Mouse (Mus musculus) adrenal gland, postnatal 36 days (tissue): ENCODE measurements around the gene Ubqln1. TPM values are rescaled to one million over a fixed set of nuclear protein-coding genes. Genes with fewer than 3 reads are reported as not detected.
A peak's percentile ranks its signal among the peaks of the same experiment; 100 is the strongest.

Source experiments
- DNase-seq, 2 experiments: peaks; one replicate each; pipeline ENCODE4 v3.0.0; 2021; ENCODE audit warnings: mixed read lengths in 1 of 2
- long read RNA-seq, 2 experiments: library from polyadenylated mRNA; stranded (forward); transcript quantifications; one replicate each; pipeline ENCODE4 v2.0.0; 2021; ENCODE audit warnings: borderline sequencing depth in 2 of 2
- total RNA-seq, 2 experiments: library from RNA; stranded (reverse); gene quantifications; 2 replicates each; pipeline ENCODE4 v1.2.3; 2021

Ubqln1 gene
- total RNA-seq = 100 to 1,000 TPM; 123 to 141 TPM
- long read RNA-seq, experiment 1, transcript Ubqln1-202 (10 exons, 3,561 nt) = major isoform, 50 of 79 reads
- long read RNA-seq, experiment 1, transcript Ubqln1-201 (11 exons, 3,686 nt) = minor isoform, 8 of 79 reads
- long read RNA-seq, experiment 1, partial matches to known transcripts = 11 of 79 reads
- long read RNA-seq, experiment 1, other reads (novel, unspliced or antisense) = 10 of 79 reads
- long read RNA-seq, experiment 2, transcript Ubqln1-202 (10 exons, 3,561 nt) = major isoform, 24 of 45 reads
- long read RNA-seq, experiment 2, transcript Ubqln1-201 (11 exons, 3,686 nt) = minor isoform, 12 of 45 reads
- long read RNA-seq, experiment 2, partial matches to known transcripts = 1 of 45 reads
- long read RNA-seq, experiment 2, other reads (novel, unspliced or antisense) = 8 of 45 reads

DNA sequence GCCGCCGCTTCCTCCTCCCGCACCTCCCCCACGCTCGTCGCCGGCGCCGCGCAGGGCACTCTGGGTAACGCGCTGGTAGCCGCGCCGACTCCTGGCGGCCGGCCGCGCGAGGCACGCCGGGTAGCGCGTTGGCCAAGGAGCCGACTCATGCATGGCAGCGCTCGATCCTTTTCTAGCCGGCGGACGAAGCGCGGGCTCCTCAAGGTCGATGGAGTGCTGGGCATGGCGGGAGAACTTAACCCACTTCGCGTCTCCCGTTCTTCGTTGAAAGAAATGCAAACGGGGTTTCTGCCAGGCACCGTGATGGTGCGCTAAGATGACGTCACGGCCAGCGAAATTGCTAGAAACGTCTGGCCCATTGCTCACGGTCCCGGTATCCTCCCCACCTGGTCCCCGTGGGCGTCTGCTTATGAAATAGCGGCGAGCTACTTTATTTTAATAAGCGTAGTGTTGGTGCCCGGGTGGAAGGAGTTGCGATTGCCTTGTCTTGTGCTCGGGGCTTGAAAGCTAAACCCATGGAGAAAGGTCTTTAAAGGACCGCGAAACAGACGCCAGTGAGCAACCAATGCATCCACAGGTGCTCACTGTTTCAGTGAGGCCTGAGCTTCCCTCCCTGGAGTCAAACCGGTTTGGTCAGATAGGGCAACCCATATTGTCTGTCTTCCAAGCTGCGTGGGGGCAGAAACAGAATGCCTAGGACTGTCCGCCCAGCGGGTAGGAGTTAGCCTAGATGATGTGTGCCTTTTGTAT is at the start of gene Ubqln1:
Ubqln1 (minus strand) TSS at position 62 of the 750 bp plus-strand sequence.
- peak; percentile 91 to 94 for DNase-seq

DNA sequence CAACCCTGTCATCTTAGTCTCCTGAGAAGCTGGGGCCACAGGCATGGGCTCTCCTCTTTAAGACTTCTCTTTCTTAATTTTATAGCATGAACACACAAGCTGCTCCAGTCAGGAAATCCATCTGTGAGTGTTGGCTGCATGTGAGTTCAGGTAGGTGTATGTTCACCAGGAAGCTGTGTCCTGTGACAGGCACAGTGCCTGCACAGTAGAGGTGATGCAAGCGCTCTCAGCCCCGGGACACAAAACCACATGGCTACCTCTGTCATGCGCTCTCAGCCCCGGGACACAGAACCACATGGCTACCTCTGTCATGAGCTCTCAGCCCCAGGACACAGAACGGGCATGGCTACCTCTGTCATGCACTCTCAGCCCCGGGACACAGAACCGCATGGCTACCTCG is 48.1 kb upstream of the Ubqln1 start:
- DNase-seq = no peak

GRCm38 (mm10) chr13:58261674-58262073 is 46.2 kb upstream of the Ubqln1 start:
- DNase-seq = peak in 1 of 2 experiments; percentile 24

- DNase-seq = no peak
Observed at GRCm38 (mm10) chr13:58253268-58253667, 37.8 kb upstream of the Ubqln1 start.

- DNase-seq = no peak
Observed at GRCm38 (mm10) chr13:58248957-58249356, 33.5 kb upstream of the Ubqln1 start.

DNA sequence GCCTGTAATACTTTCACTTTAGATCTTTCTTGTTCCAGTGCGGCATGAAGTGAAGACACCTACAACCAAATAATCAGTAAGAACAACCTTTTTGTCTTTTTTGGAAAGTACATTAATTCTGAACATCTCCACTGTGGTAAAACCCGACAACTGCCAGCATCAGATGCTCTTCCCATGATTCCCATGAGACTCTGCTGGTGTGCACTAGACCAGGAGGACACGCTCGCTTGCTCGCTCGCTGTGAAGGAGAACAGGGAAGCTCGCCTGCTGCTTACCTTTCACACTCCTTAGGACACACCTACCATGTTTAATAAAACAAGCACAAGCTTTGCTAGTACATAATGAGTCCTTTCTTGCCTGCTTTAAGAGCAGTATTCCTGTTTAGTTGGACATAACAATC is 21.1 kb upstream of the Ubqln1 start:
- no peak for DNase-seq

- peak; percentile 64 to 68 for DNase-seq
Observed at GRCm38 (mm10) chr13:58232611-58233010, 17.2 kb upstream of the Ubqln1 start.

DNA sequence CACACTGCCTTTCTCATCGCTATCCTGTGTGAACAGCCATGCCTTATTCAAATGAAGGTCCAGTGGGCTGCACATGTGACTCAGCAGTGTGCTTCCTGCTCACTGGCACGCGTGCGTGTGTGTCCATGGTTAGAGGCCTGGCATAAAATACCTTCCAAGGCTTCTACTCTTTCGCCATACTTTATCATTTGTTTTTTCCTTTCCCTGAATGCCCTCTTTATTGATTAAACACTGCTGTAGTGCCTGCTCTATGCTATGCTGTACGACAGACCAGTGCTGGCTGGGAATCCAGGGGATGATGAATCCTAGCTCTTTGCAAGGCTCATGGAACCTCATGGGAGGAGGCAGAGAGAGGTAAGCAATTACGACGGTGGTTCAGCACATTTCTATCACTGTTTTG is 16.6 kb upstream of the Ubqln1 start:
- DNase-seq = no peak

GRCm38 (mm10) chr13:58228624-58229023 is 13.2 kb upstream of the Ubqln1 start:
- no peak for DNase-seq

DNA sequence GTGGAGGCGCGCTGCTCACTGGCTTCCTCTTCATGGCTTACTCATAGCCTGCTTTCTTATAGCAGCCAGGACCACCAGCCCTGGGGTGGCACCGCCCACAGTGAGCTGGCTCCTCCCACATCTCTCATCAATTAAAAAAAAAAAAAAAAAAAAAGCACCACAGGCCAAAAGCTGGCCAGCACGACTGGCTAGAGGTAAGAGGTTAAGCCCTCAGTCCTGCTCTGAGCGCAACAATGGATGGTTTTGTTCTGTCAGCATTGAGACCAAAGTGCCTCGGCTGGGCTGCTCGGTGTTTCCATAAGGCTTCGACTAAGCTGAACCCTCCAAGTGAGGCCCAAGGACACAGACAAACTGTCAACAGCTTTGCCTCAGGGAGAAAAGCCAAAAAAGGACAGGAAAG is 10.2 kb upstream of the Ubqln1 start:
- peak in 1 of 2 experiments; percentile 7 for DNase-seq

DNA sequence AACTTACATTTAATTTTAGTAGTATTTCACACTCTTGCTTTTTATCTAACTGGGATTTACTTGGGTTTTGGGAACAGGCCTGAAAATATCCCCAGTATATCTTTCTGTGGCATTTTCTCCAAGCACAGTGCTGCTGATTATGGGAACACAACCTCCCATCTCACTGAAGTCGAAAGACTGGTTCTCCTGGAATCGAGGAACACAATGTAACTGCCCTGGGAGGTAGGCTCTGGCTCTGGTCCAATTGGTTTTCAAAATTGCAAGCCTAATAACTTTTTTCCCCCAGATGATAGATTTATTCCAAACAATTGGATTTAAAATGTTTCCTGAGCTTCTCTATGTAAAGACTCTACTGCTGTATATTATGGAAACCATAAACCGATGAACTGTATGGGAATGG is 4.8 kb upstream of the Ubqln1 start:
- no peak for DNase-seq

DNA sequence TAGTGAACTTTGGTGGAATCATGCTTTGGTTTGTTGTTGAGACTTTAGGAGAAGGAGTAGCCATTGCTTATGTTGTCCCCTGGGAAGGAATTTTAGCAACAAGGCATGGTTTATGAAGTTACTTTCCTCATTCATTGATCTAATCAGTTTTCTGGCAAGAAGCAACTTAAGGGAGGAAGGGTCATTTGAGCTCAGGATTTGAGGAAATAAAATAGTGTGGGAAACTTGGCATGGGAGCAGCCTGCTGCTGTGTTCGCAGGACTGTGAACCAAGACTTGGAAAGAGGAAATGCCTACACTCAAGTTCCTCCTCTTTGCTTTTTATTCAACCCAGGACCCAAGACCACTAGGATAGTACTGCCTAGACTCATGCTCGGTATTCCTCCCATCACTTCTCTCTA is 2.1 kb upstream of the Ubqln1 start:
- DNase-seq = no peak

DNA sequence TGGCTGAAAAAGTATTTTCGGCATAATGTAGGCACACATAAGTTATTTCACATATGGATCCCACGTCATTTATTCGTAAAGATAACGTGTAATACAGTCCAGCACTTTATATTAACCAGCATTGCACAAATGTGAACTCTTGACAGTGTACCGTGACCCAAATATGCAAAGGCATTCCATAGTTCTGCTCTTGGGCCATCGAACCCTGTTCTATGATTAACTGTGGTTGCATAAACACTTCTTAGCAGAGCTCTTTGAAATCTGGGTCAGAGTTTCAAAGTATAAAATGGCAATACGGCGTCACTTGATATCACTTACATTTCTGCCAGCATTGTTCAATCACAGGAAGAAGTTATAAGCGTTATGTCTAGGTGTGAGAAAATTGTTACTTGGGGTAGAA is 942 bp upstream of the Ubqln1 start:
- no peak for DNase-seq

- no peak for DNase-seq
Observed at GRCm38 (mm10) chr13:58215253-58215591, 231 bp downstream of the Ubqln1 start.

- peak; percentile 14 to 37 for DNase-seq
Observed at GRCm38 (mm10) chr13:58214346-58215252, 854 bp downstream of the Ubqln1 start.

DNA sequence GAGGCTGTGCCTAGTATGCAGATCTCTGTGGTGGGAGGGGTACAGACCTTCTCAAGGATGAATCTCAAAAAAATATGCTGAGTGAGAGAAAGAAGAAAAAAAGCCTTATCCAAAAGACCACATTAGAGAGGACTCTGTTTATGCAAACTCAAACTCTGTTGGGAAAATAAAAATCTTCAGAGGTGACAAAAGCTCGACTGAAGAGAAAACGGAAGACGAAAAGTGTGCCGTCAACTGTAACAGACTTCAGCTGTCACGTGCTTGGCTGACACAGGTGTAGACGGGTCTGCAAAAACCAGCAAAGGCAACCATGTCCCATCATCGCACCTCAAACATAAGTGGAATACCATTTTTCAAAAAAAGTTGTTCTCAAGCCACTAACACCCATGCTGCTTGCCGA is 1.7 kb downstream of the Ubqln1 start:
- DNase-seq = no peak

DNA sequence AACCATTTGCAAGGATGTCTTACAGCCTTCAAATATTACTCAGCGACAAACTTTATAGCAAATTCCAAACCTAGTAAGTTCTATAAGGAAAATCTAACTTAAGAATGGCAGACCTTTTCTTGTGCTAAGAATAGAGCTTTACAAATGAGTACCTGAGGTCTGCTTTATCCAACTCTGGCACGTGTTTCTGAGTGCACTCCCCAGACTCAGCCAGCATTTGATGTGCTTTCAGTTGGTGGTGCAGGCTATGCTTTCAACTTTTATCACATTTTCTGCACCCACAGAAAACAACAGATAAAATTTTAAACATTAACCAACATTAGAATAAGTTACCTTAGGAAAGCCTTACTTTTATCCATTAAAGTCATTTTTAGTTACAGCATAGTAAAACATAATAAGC is 2.9 kb downstream of the Ubqln1 start:
- no peak for DNase-seq

GRCm38 (mm10) chr13:58210441-58210840 is 5.0 kb downstream of the Ubqln1 start:
- no peak for DNase-seq

DNA sequence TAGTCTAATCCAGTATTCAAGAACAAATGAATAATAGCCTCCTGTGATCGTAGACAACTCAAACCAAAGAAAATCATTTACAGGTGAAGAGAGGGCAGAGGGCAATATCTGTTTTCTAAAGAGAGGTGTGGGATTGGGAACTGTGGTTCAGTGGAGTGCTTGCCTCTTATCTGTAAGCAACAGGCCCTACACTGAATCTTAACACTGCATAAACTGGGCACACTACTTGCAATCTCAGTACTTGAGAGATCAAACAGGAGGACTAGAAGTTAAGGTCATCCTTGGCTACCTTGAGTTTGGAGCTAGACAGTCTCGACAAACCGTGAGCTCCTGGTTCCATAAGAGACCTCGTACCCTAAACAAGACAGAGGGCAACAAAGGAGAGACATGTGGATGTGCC is 9.4 kb downstream of the Ubqln1 start:
- no peak for DNase-seq

DNA sequence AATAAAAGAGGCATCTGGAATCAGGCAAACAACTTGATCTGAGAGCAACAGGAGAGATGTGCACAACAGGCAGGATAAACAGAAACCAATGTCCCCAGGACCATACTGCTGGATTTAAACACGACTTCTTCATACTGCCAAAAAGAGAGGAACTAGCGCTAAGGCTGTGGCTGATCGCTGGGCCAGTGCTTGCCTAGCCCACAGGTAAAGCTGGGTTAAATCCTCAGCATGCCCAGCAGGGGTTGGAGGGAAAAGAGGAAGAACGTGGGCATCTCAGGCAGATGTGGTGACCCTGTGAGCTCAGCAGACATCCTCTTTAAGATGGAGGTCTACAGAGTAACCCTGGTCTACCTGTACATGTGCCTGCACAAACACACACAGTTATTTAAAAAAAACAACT is 10.5 kb downstream of the Ubqln1 start:
- DNase-seq = no peak

- DNase-seq = no peak
Observed at GRCm38 (mm10) chr13:58204202-58204601, 11.3 kb downstream of the Ubqln1 start.

- no peak for DNase-seq
Observed at GRCm38 (mm10) chr13:58202903-58203302, 12.6 kb downstream of the Ubqln1 start.

DNA sequence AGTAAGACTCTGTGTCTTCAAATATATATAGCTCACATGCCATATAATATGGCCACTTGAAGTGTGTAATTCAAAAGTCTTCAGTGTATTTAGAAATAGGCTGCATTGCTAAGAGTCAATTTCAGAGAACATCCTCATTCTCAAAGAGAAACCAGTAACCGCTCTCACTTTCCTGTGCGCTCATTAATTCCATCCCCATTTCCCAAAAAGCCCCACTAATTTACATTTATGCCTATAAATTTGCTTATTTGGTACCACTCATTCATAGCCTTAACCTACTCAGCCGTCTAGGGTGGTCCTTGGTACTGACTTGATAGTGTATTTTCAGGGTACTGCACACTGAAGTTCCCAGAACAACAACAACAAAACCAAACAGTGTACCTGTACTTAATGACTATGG is 13.5 kb downstream of the Ubqln1 start:
- DNase-seq = no peak
